Comparison of ENCODE assay signal across 19 mouse cellular contexts in the genomic region with DNA sequence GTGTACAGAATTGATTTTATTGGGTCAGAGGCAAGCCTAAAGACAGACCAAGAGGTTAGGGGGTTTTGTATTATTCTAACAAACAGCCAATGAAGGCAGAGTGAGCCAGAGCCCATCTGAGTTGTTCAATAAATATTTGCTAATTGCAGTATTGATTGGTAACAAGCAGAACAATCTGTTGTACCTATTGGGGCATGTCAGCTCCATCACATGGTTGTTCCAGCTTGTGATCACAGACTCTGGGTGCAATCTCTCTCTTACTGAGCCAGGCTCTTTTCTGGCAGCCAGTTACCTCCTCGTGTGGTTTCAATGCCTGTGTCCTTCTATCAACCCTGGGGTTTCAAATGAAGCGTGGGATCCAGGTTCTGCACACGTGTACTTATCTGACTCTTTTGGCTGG.
"Had no signal": no experiment of that assay in that cellular context is flagged by ENCODE, and none has a peak within 500 bp of the region (broad histone marks: within the 10 kb centered on the region; RNA-seq: fewer than 3 reads in every experiment).

No protein-coding gene starts in this region.

- DNase-seq: lung, adult 18-20 months; lung, embryonic 14.5 days; lung, postnatal 10 days; lung, postnatal 4 days; midbrain, embryonic 14.5 days; retina, postnatal 1 day; right cerebral cortex, adult 18-20 months; right cerebral cortex, postnatal 25 days; right cerebral cortex, postnatal 4 days; spleen, adult 18-20 months; thymus, adult 2 months; thymus, postnatal 25 days; thymus, postnatal 4 days had no signal

- H3K4me2 ChIP-seq: lung, embryonic 14.5 days; midbrain, embryonic 12.5 days; neural tube, embryonic 13.5 days; neural tube, embryonic 15.5 days had no signal

- H3K9ac ChIP-seq: lung, embryonic 14.5 days; midbrain, embryonic 12.5 days; neural tube, embryonic 13.5 days; neural tube, embryonic 15.5 days had no signal

- H3K27ac ChIP-seq: midbrain, embryonic 10.5 days; midbrain, embryonic 12.5 days; neural tube, embryonic 13.5 days; neural tube, embryonic 15.5 days had no signal

- H3K4me3 ChIP-seq: midbrain, embryonic 10.5 days; midbrain, embryonic 12.5 days; myocyte; neural tube, embryonic 13.5 days; neural tube, embryonic 15.5 days had no signal

- ATAC-seq: midbrain, embryonic 16.5 days had no signal

- H3K27me3 ChIP-seq: midbrain, embryonic 12.5 days; neural tube, embryonic 13.5 days; neural tube, embryonic 15.5 days had no signal

- H3K9me3 ChIP-seq: midbrain, embryonic 10.5 days; midbrain, embryonic 12.5 days; neural tube, embryonic 13.5 days; neural tube, embryonic 15.5 days had no signal

- H3K36me3 ChIP-seq: midbrain, embryonic 10.5 days; midbrain, embryonic 12.5 days; neural tube, embryonic 13.5 days; neural tube, embryonic 15.5 days had no signal
